Mouse (Mus musculus) liver, embryonic 11.5 days (tissue): ENCODE results near the gene Lysmd3. TPM values are rescaled to one million over a fixed set of nuclear protein-coding genes. Genes with fewer than 3 reads are reported as not detected.
A peak's percentile ranks its signal among the peaks of the same experiment; 100 is the strongest.

Source experiments
- ATAC-seq: fragments of 200-750 bp; cut with Nextera tagmentation; replicated peaks from 2 replicates; pipeline ENCODE4 v1.8.0; 2017; ENCODE audit warnings: moderate number of reproducible peaks, mild to moderate bottlenecking, moderate TSS enrichment, moderate library complexity; ENCODE audit not compliant: low FRiP score
- DNase-seq: peaks from one replicate; pipeline ENCODE4 v3.0.0-alpha.2; 2017; ENCODE audit warnings: low spot score
- H3K27ac ChIP-seq: fragments of 300-500 bp; sonication (generic); 2 replicates; pipeline ENCODE4 v1.5.1; 2014; ENCODE audit warnings: mild to moderate bottlenecking, low read depth, low read length, control low read depth
- H3K27me3 ChIP-seq: fragments of 300-500 bp; sonication (generic); replicated peaks from 2 replicates; pipeline ENCODE4 v1.6.1; 2014; ENCODE audit warnings: low read length, mixed read lengths; ENCODE audit not compliant: control insufficient read depth, insufficient read depth
- H3K36me3 ChIP-seq: fragments of 300-500 bp; sonication (generic); 2 replicates; pipeline ENCODE4 v1.6.1; 2014; ENCODE audit warnings: mild to moderate bottlenecking, low read length, moderate library complexity, mixed read lengths; ENCODE audit not compliant: control insufficient read depth, insufficient read depth
- H3K4me1 ChIP-seq: fragments of 300-500 bp; sonication (generic); replicated peaks from 2 replicates; pipeline ENCODE4 v1.6.1; 2014; ENCODE audit warnings: low read length, mixed read lengths; ENCODE audit not compliant: control insufficient read depth, insufficient read depth
- H3K4me2 ChIP-seq: fragments of 300-500 bp; sonication (generic); 2 replicates; pipeline ENCODE4 v1.6.1; 2014; ENCODE audit warnings: mild to moderate bottlenecking, control low read depth, moderate library complexity
- H3K4me3 ChIP-seq: fragments of 300-500 bp; sonication (generic); 2 replicates; pipeline ENCODE4 v1.5.1; 2014; ENCODE audit warnings: low read depth, low read length, control low read depth
- H3K9ac ChIP-seq: fragments of 300-500 bp; sonication (generic); 2 replicates; pipeline ENCODE4 v1.6.1; 2014; ENCODE audit warnings: low read depth, low read length, control low read depth
- H3K9me3 ChIP-seq: fragments of 300-500 bp; sonication (generic); 2 replicates; pipeline ENCODE4 v1.6.1; 2016; ENCODE audit warnings: low read length, inconsistent platforms, mixed read lengths; ENCODE audit not compliant: control insufficient read depth
- WGBS: fragments of 180-500 bp; shearing (Covaris S2); extraction: QIAGEN DNeasy Blood & Tissue Kit; methylation state at CpG from one replicate; pipeline ENCODE4 v1.1.7; 2014; 5-methylcytosine and 5-hydroxymethylcytosine counted together
- polyA plus RNA-seq: library from polyadenylated mRNA; unstranded; fragments of >200 nt; fragmentation: Nextera tagmentation; extraction: Ambion mirVana; gene quantifications from 2 replicates; pipeline ENCODE4 v1.2.1, GENCODE M21; 2014

Lysmd3 gene
- polyA plus RNA-seq, 1 experiment from 2014 or later, result 22.4 TPM

DNA sequence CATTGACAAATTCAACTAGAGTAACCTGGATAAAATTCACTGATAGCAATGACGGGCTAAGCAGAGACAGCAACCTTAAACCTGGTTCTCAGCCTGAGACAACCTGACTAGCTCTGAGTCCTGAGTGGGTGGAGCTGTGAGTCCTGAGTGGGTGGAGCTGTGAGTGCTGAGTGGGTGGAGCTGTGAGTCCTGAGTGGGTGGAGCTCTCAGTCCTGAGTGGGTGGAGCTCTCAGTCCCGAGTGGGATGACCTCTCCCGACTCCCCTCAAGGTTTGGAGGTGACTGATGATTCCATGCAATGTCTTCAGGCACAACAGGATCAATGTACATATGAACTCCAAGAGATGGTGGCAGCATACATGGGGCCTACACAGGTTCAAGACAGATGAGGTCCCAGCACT lies 32.1 kb downstream of the Lysmd3 start:
- H3K27me3 ChIP-seq, result no peaks in the 10 kb centered on the region
- H3K4me3 ChIP-seq, result no peak overlapping the region
- H3K4me2 ChIP-seq, result peak overlapping the region; percentile 51; the same call in 1 of the 2 replicates
- H3K27ac ChIP-seq, result no peak overlapping the region
- H3K36me3 ChIP-seq, result peaks cover 12% of the 10 kb centered on the region; the same call in 1 of the 2 replicates
- peak; percentile 34 for ATAC-seq
- no peak for DNase-seq
- 75% methylated on average over 3 of the region's 3 CpGs for WGBS
- no peak overlapping the region for H3K9ac ChIP-seq
- no peaks in the 10 kb centered on the region for H3K9me3 ChIP-seq
- H3K4me1 ChIP-seq, result peaks cover 14% of the 10 kb centered on the region

DNA sequence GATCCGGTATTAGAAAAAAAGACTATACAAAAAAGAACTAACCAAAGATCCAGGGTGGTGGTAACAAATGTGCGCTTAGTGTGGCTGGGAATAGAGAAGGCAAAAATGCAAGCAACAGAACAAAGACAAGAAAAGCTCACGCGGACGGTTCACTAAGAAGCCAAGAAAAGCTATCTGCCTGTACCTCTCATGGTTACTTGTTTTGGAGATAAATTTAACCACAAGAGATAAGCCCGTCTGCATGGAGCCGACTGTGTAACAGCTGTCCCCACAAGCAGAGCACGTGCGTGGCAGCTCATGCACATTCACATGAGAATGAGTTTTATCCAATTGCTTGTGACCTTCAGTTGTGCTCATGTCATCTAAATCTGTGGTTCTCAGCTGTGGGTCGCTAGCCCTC lies 33.0 kb downstream of the Lysmd3 start:
- H3K27ac ChIP-seq, result peak overlapping the region; percentile 65
- DNase-seq (peak; percentile 42), ATAC-seq (peak; percentile 88)
- H3K36me3 ChIP-seq, result peaks cover 12% of the 10 kb centered on the region; the same call in 1 of the 2 replicates
- WGBS, result 28% methylated on average over 10 of the region's 10 CpGs
- no peak overlapping the region; the same call in 1 of the 2 replicates for H3K9ac ChIP-seq
- H3K27me3 ChIP-seq, result no peaks in the 10 kb centered on the region
- H3K9me3 ChIP-seq, result no peaks in the 10 kb centered on the region
- peak overlapping the region; percentile 51 for H3K4me2 ChIP-seq
- H3K4me3 ChIP-seq, result no peak overlapping the region
- peaks cover 14% of the 10 kb centered on the region for H3K4me1 ChIP-seq

DNA sequence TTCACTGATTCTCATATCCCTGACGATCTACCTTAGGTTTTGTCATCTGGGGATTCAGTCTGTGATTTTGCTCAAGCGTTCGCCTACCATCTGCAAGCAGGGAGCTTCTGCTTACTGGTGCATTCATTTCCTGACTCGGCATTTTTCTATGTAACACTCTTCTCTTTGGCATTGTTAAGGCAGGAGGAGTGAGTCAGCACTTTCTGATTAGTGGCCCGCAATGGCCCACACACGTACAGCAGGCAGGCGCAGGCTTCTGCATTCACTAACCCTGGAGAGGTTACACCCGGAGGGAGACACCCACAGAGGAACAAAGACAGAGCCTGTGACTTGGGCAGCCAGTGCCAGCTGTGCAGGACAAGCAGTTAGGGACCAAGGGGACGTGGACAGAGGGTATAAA lies 34.1 kb downstream of the Lysmd3 start:
- H3K9me3 ChIP-seq, result no peaks in the 10 kb centered on the region
- no peaks in the 10 kb centered on the region for H3K27me3 ChIP-seq
- 45% methylated on average over 9 of the region's 9 CpGs for WGBS
- peaks cover 14% of the 10 kb centered on the region for H3K4me1 ChIP-seq
- no peak overlapping the region for H3K9ac ChIP-seq
- H3K4me2 ChIP-seq, result peak overlapping the region; percentile 24; the same call in 1 of the 2 replicates
- DNase-seq, result peak; percentile 38
- no peak overlapping the region for H3K4me3 ChIP-seq
- H3K36me3 ChIP-seq, result peaks cover 12% of the 10 kb centered on the region; the same call in 1 of the 2 replicates
- peak; percentile 80 for ATAC-seq
- H3K27ac ChIP-seq, result peak overlapping the region; percentile 65; the same call in 1 of the 2 replicates

DNA sequence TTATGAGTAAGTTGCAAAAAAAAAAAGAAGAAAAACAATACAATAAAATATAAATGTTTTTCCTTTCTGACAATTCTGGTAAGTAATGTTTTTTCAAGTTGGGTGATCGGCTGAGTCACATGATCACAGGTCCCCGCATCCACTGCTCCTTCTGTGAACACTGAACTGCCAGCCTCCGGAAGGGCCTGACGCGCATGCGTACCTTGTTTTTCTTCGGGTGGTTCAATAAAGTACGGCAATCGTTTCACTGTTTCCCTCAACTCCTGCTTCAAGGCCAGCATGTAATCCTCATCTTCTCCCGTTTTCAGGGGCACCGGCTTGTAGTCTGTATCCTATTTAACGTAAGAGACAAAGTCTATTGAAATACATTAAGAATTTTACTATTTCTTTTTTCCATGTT lies 37.0 kb downstream of the Lysmd3 start:
- Histone ChIP-seq H3K27ac (no peak overlapping the region), H3K4me1 (peaks cover 14% of the 10 kb centered on the region), H3K9ac (no peak overlapping the region), H3K9me3 (no peaks in the 10 kb centered on the region), H3K4me2 (no peak overlapping the region), H3K4me3 (no peak overlapping the region), H3K27me3 (no peaks in the 10 kb centered on the region), H3K36me3 (peaks cover 12% of the 10 kb centered on the region; the same call in 1 of the 2 replicates)
- DNase-seq (no peak), ATAC-seq (no peak)
- WGBS, result 92% methylated on average over 12 of the region's 12 CpGs

DNA sequence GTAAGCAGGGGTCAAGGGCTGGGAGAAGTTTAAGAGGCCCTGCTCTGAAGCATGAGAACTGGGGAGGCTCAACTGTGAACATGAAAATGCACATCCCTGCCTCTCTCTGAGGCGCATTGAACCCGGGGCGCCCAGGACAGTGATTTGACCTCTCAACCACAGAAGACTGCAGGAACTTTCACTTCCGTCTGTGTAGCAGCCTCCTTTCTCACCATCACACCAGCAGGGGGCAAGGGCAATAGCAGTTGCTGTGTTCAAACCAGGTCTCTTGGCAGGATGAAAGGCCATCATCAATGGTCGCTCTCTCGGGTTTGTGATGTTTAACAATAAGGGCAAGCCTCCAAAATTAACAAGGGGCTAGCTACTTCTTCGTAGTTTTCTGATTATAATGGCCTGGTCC lies 45.7 kb downstream of the Lysmd3 start:
- Histone ChIP-seq H3K9ac (no peak overlapping the region), H3K4me3 (no peak overlapping the region), H3K4me1 (peaks cover 6% of the 10 kb centered on the region), H3K36me3 (peaks cover 2% of the 10 kb centered on the region; the same call in 1 of the 2 replicates), H3K4me2 (no peak overlapping the region), H3K27ac (no peak overlapping the region), H3K9me3 (no peaks in the 10 kb centered on the region), H3K27me3 (no peaks in the 10 kb centered on the region)
- DNase-seq (no peak), ATAC-seq (no peak)
- WGBS, result 85% methylated on average over 7 of the region's 7 CpGs

DNA sequence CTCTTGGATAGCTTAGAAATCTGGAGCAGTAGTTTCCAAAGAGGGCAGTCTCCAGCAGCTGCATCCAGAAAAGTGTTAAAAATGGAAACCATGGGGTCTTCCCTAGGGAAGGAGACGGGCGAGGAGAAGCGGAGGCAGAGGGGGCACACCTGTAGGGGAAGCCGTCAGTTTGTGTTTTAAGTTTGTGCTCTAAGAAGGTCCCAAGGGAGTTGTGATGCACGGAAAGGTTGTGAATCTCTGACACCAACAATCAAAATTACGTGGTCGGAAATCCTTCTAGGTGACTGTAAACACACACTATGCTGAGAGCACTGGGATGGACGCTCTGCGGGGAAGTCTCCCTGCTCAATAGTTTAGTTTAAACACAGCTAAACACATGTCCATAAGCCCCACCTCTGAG lies 46.2 kb downstream of the Lysmd3 start:
- 88% methylated on average over 9 of the region's 9 CpGs for WGBS
- Histone ChIP-seq H3K27ac (no peak overlapping the region), H3K4me2 (no peak overlapping the region), H3K4me1 (peaks cover 6% of the 10 kb centered on the region), H3K9me3 (no peaks in the 10 kb centered on the region), H3K27me3 (no peaks in the 10 kb centered on the region), H3K36me3 (no peaks in the 10 kb centered on the region; the same call in 1 of the 2 replicates), H3K9ac (no peak overlapping the region), H3K4me3 (no peak overlapping the region)
- ATAC-seq (no peak), DNase-seq (no peak)

DNA sequence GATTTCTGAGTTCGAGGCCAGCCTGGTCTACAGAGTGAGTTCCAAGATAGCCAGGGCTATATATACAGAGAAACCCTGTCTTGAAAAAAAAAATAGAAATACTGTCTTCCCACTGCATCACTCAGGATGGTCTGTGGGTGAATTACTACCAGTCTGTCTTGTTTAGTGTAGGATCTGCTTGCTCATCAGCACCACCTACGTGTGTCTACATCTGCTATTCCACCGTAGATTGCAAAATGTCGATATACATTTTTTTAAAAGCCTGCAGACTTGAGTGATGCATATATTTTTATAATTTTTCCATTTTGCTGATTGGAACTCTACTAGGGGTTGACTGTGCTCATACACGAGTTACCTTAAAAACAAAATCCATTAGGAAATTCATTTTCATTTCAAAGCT lies 48.8 kb downstream of the Lysmd3 start:
- H3K9ac ChIP-seq, result no peak overlapping the region
- H3K27me3 ChIP-seq, result no peaks in the 10 kb centered on the region
- H3K4me3 ChIP-seq, result no peak overlapping the region
- H3K36me3 ChIP-seq, result no peaks in the 10 kb centered on the region
- no peaks in the 10 kb centered on the region for H3K9me3 ChIP-seq
- H3K4me1 ChIP-seq, result peaks cover 9% of the 10 kb centered on the region
- DNase-seq (no peak), ATAC-seq (no peak)
- H3K27ac ChIP-seq, result no peak overlapping the region
- WGBS, result 91% methylated on average over 5 of the region's 5 CpGs
- H3K4me2 ChIP-seq, result no peak overlapping the region

DNA sequence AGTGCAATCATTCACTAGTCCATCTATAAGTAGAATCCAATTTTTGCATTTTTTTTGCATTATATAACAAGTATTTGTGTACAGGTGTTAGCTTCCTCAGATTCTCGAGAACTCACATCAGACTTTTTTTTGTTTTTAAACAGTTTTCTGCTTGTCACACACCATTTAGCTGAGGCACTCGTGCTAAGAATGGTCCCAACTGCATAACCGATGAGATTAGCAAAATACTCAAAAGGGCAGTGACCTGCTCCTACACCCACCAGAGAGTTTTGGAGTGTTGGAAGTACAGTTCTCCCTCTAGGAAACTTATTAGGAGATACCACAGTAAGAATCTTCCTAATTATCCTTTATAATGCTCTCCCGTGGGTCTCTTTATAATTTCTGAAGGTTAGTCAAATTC lies 52.3 kb downstream of the Lysmd3 start:
- Histone ChIP-seq H3K4me1 (peaks cover 23% of the 10 kb centered on the region), H3K4me2 (peak overlapping the region; percentile 100), H3K9me3 (no peaks in the 10 kb centered on the region), H3K4me3 (peak overlapping the region; percentile 75), H3K36me3 (no peaks in the 10 kb centered on the region), H3K9ac (peak overlapping the region; percentile 84), H3K27me3 (no peaks in the 10 kb centered on the region), H3K27ac (no peak overlapping the region)
- DNase-seq, result no peak
- no peak for ATAC-seq
- 32% methylated on average over 4 of the region's 4 CpGs for WGBS

DNA sequence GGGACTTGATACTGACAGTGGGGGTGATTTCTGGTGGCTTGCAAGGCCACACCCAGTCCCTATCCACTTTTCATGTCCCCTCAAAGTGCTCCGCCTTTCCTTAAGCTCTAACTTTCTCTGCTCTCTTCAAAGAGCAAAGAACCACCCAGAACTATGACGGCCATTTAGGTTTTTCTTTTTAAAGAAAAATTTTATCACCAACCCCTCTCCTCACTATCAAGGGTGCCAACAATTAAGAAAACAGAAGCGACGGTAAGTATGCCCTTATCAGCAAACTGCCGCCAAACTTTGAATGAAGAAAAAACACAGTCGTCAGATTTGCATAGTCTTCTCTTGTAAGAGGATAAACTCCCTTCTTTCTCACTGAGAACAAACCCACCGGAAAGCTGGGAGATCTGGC lies 52.8 kb downstream of the Lysmd3 start:
- WGBS, result under 1% methylated on average over 7 of the region's 7 CpGs
- DNase-seq, result no peak
- Histone ChIP-seq H3K4me3 (peak overlapping the region; percentile 75), H3K36me3 (no peaks in the 10 kb centered on the region), H3K27me3 (no peaks in the 10 kb centered on the region), H3K9me3 (no peaks in the 10 kb centered on the region), H3K4me2 (peak overlapping the region; percentile 100), H3K9ac (peak overlapping the region; percentile 84), H3K27ac (peak overlapping the region; percentile 89), H3K4me1 (peaks cover 23% of the 10 kb centered on the region)
- ATAC-seq, result no peak
